Mouse (Mus musculus) midbrain, embryonic 15.5 days (tissue): ENCODE measurements at regions not wholly inside any gene's neighbourhood (a gene's known extent, or its start where the extent isn't known, plus 50 kb on each side); places are given as distances from the start of the nearest gene placed in this dataset.

Experiments
- ATAC-seq: fragments of 200-750 bp; cut with Nextera tagmentation; replicated peaks from 2 replicates; pipeline ENCODE4 v1.8.0; 2017; ENCODE audit warnings: moderate TSS enrichment
- H3K27ac ChIP-seq: fragments of 300-500 bp; sonication (generic); 2 replicates; pipeline ENCODE4 v1.5.1; 2015; ENCODE audit warnings: mild to moderate bottlenecking, inconsistent platforms
- H3K27me3 ChIP-seq: fragments of 300-500 bp; sonication (generic); replicated peaks from 2 replicates; pipeline ENCODE4 v1.6.1; 2015; ENCODE audit warnings: inconsistent platforms
- H3K36me3 ChIP-seq: fragments of 300-500 bp; sonication (generic); replicated peaks from 2 replicates; pipeline ENCODE4 v1.6.1; 2015; ENCODE audit warnings: inconsistent platforms
- H3K4me1 ChIP-seq: fragments of 300-500 bp; sonication (generic); 2 replicates; pipeline ENCODE4 v1.6.1; 2015; ENCODE audit warnings: inconsistent platforms
- H3K4me2 ChIP-seq: fragments of 300-500 bp; sonication (generic); 2 replicates; pipeline ENCODE4 v1.6.1; 2015; ENCODE audit warnings: inconsistent platforms, mild to moderate bottlenecking, moderate library complexity
- H3K4me3 ChIP-seq: fragments of 300-500 bp; sonication (generic); 2 replicates; pipeline ENCODE4 v1.5.1; 2015; ENCODE audit warnings: mild to moderate bottlenecking, inconsistent platforms
- H3K9ac ChIP-seq: fragments of 300-500 bp; sonication (generic); 2 replicates; pipeline ENCODE4 v1.6.1; 2015; ENCODE audit warnings: mild to moderate bottlenecking, inconsistent platforms
- H3K9me3 ChIP-seq: fragments of 300-500 bp; sonication (generic); 2 replicates; pipeline ENCODE4 v1.6.1; 2016; ENCODE audit warnings: inconsistent platforms
- WGBS: fragments of 180-500 bp; shearing (Covaris S2); methylation state at CpG from one replicate; pipeline ENCODE4 v1.1.7; 2015; ENCODE audit warnings: mixed read lengths; 5-methylcytosine and 5-hydroxymethylcytosine counted together

DNA sequence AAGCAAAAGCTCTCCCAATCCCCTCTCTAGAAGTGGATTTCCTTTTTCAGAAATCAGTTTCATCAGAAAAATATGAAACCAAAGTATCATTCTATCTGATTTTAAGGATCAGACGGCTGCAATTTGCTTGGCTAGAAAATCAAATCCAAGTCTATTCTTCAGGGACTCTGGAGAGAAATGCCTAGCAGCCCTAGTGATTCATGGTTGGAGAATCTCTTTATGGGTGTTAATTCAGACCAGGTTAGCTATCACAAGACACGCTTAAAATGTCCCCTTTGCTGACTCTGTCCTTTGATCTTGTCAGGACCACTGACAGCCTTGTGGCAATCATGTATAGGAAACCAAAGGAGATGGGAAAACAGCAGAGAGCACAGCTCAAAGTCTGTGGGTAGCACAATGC lies 475.7 kb upstream of the Zfp462 start:
- Histone ChIP-seq H3K9ac (no peak overlapping the region), H3K27me3 (no peaks in the 10 kb centered on the region), H3K9me3 (no peaks in the 10 kb centered on the region), H3K27ac (no peak overlapping the region), H3K4me1 (no peaks in the 10 kb centered on the region), H3K4me2 (no peak overlapping the region), H3K4me3 (no peak overlapping the region), H3K36me3 (no peaks in the 10 kb centered on the region)
- no peak for ATAC-seq
- 71% methylated on average over 2 of the region's 2 CpGs for WGBS

GRCm38 (mm10) chr4:54470022-54471008 lies 474.5 kb upstream of the Zfp462 start:
- Histone ChIP-seq H3K4me3 (no peak overlapping the region), H3K27me3 (no peaks in the 10 kb centered on the region), H3K9ac (no peak overlapping the region), H3K4me2 (no peak overlapping the region), H3K4me1 (no peaks in the 10 kb centered on the region), H3K36me3 (no peaks in the 10 kb centered on the region), H3K27ac (no peak overlapping the region), H3K9me3 (no peaks in the 10 kb centered on the region)
- WGBS: 53% methylated on average over 13 of the region's 13 CpGs
- peak; percentile 85 for ATAC-seq

- Histone ChIP-seq H3K4me2 (no peak overlapping the region), H3K27me3 (no peaks in the 10 kb centered on the region), H3K4me3 (no peak overlapping the region), H3K9me3 (no peaks in the 10 kb centered on the region), H3K4me1 (no peaks in the 10 kb centered on the region), H3K27ac (no peak overlapping the region), H3K9ac (no peak overlapping the region), H3K36me3 (no peaks in the 10 kb centered on the region)
- ATAC-seq: no peak
- 78% methylated on average over 1 of the region's 1 CpGs for WGBS
These were observed 473.8 kb upstream of the Zfp462 start for GRCm38 (mm10) chr4:54471009-54471408.

DNA sequence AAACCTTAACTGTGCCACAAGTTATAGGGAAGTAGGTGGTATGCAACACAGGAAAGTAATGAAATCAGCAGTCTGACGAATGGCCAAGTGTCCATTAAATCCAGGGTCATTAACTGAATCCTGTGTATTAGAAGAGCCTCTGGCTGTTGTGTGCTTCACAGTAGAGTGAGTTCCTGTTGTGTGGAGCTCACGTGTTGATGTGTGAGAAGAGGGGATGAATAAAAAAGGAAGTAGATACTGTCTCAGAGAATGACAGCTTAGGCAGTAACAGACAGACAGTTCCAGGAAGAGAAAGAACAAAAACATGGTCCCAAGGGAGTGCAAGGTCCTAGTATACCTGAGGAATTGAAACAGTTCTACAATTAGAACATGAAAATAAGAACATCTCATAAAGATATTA lies 463.1 kb upstream of the Zfp462 start:
- Histone ChIP-seq H3K4me1 (no peaks in the 10 kb centered on the region), H3K36me3 (no peaks in the 10 kb centered on the region), H3K9me3 (no peaks in the 10 kb centered on the region), H3K27ac (no peak overlapping the region), H3K27me3 (no peaks in the 10 kb centered on the region), H3K4me3 (no peak overlapping the region), H3K9ac (no peak overlapping the region), H3K4me2 (no peak overlapping the region)
- ATAC-seq: no peak
- WGBS: 77% methylated on average over 2 of the region's 2 CpGs

DNA sequence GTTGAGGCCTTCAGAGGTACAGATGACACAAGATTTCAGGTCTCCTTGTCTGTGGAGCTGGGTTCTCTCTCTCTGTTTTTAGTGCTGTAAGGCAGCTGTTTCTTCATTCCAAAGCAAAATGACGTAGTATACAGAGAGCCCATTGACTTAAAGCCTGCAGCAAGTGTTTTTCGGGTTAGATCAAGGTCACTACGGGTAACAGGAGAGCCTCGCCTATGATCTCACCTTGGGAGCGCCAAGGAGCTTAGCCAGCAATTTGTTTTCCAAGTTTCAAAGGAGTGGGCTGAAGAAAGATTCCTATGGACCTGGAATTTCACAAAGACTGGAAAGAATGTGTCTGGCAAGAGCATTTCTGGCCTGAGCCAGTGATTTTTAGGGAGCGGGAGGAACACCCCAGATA lies 451.8 kb upstream of the Zfp462 start:
- WGBS: 80% methylated on average over 6 of the region's 6 CpGs
- H3K27me3 ChIP-seq: no peaks in the 10 kb centered on the region

DNA sequence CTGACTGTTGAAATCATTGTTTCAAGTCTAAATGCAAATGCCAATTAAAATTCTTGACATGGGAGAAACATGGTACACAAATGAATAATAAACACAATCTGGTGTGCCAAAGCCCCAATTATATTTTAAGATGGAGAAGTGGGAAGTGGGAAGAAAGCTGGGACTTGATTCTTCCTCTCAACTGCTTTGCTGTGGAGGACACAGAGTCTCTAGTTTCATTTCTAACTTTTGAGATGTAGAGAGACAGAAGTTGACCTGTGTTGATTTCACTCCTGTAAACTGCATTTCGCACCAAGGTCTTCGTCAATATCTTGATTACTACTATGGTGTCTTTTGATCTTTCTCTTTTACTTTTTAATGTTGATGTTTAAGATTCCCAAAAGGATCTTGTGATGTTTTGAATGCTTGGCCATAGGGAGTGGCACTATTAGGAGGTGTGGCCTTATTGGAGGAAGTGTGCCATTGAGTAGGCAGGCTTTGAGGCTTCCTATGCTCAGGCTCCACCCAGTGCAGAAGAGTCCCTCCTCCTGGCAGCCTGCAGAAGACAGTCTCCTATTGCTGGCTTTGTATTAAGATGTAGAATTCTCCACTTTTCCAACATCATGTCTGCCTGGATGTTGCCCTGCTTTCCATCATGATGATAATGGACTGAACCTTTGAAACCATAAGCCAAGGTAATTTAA lies 447.4 kb upstream of the Zfp462 start:
- WGBS: 98% methylated on average over 2 of the region's 2 CpGs
- H3K4me3 ChIP-seq: no peak overlapping the region
- no peak overlapping the region for H3K4me2 ChIP-seq
- H3K27me3 ChIP-seq: no peaks in the 10 kb centered on the region
- no peak overlapping the region for H3K27ac ChIP-seq
- no peaks in the 10 kb centered on the region for H3K36me3 ChIP-seq
- H3K4me1 ChIP-seq: no peaks in the 10 kb centered on the region
- H3K9ac ChIP-seq: no peak overlapping the region
- ATAC-seq: no peak
- no peaks in the 10 kb centered on the region for H3K9me3 ChIP-seq

More for the DNA sequence above, 451.8 kb upstream of the Zfp462 start:
- no peaks in the 10 kb centered on the region for H3K9me3 ChIP-seq
- ATAC-seq: no peak
- no peak overlapping the region for H3K4me3 ChIP-seq
- H3K9ac ChIP-seq: no peak overlapping the region
- H3K36me3 ChIP-seq: no peaks in the 10 kb centered on the region
- no peak overlapping the region for H3K27ac ChIP-seq
- H3K4me2 ChIP-seq: no peak overlapping the region
- H3K4me1 ChIP-seq: no peaks in the 10 kb centered on the region

DNA sequence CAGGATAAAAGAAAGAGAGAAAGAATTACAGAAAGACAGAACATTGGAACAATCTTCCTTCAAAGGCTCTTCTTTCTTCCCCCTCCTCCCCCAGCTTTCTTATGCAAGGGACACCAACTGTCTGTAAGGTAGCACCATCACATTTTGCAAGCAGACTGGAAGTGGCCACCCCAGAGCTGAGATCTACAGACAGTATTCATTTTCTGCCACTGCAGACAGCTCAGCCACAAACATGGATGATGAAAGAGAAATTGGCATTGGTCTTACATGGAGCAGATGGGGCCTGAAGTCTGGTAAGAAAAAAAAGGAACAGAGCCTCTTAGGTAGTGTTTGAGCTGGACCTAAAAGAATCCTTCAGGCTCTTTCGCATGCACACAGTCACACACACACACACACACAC lies 428.9 kb upstream of the Zfp462 start:
- Histone ChIP-seq H3K4me2 (no peak overlapping the region), H3K9me3 (no peaks in the 10 kb centered on the region), H3K27me3 (no peaks in the 10 kb centered on the region), H3K4me3 (no peak overlapping the region), H3K27ac (no peak overlapping the region), H3K4me1 (no peaks in the 10 kb centered on the region), H3K9ac (no peak overlapping the region), H3K36me3 (no peaks in the 10 kb centered on the region)
- no peak for ATAC-seq
- WGBS: 89% methylated on average over 1 of the region's 1 CpGs

GRCm38 (mm10) chr4:54523283-54523682 lies 421.6 kb upstream of the Zfp462 start:
- 86% methylated on average over 5 of the region's 5 CpGs for WGBS
- no peaks in the 10 kb centered on the region for H3K9me3 ChIP-seq
- ATAC-seq: no peak
- H3K36me3 ChIP-seq: no peaks in the 10 kb centered on the region
- H3K4me2 ChIP-seq: no peak overlapping the region
- H3K9ac ChIP-seq: no peak overlapping the region
- H3K27me3 ChIP-seq: no peaks in the 10 kb centered on the region
- no peak overlapping the region for H3K27ac ChIP-seq
- no peaks in the 10 kb centered on the region for H3K4me1 ChIP-seq
- no peak overlapping the region for H3K4me3 ChIP-seq

DNA sequence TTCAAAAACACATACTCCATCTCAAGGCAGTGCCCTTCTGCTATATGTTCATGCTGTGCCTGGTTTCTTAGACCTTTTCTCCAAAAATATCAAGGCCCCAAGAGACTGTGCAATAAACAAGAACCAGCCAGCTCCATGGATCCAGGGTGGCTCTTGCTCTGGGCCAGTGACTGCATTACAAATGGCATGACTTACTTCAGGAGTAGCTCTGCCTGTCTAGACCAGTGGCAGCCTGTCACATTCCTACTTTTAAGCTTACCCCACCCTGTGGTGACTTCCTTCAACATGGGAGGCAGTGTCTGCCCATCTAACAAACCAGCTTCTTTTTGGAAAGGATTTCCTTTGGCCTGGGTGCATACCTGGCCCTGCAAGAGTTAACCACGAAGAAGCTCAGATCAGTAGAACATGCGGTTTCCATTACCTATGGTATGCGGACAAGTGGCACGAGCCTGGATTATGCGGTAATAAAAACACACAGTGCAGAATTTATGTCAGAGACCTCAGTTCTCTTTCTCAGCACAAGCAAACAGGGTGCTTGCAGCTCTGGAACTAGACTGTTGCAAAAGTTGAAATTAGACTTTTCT lies 418.8 kb upstream of the Zfp462 start:
- no peaks in the 10 kb centered on the region for H3K27me3 ChIP-seq
- WGBS: 80% methylated on average over 5 of the region's 5 CpGs
- no peak for ATAC-seq

DNA sequence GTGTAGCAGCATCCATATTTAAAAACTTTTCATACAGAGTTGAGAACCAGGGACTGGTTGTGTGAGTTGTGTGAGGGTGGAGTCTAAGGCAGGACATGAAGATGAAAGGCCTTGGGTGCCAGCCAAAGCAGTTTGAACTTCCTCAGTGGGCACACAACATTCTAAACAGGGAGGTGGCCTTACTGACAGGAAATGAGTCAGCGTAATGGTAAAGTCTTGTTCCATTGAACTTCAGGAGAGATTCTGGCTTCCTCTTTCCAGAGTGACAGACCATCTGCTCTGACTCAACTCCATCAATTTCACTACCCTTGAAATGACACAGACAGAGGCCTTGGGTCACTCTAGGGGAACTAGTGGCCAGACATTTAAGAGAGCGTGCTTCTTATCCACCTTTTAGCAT lies 417.2 kb upstream of the Zfp462 start:
- no peak overlapping the region for H3K27ac ChIP-seq
- H3K36me3 ChIP-seq: no peaks in the 10 kb centered on the region
- 93% methylated on average over 2 of the region's 2 CpGs for WGBS
- H3K4me1 ChIP-seq: no peaks in the 10 kb centered on the region
- H3K4me2 ChIP-seq: no peak overlapping the region
- no peaks in the 10 kb centered on the region for H3K9me3 ChIP-seq
- no peak for ATAC-seq
- no peak overlapping the region for H3K4me3 ChIP-seq
- no peaks in the 10 kb centered on the region for H3K27me3 ChIP-seq
- no peak overlapping the region for H3K9ac ChIP-seq

More for the DNA sequence above, 418.8 kb upstream of the Zfp462 start:
- no peaks in the 10 kb centered on the region for H3K9me3 ChIP-seq
- no peak overlapping the region for H3K27ac ChIP-seq
- no peak overlapping the region for H3K9ac ChIP-seq
- no peak overlapping the region for H3K4me3 ChIP-seq
- no peaks in the 10 kb centered on the region for H3K4me1 ChIP-seq
- no peaks in the 10 kb centered on the region for H3K36me3 ChIP-seq
- no peak overlapping the region for H3K4me2 ChIP-seq

DNA sequence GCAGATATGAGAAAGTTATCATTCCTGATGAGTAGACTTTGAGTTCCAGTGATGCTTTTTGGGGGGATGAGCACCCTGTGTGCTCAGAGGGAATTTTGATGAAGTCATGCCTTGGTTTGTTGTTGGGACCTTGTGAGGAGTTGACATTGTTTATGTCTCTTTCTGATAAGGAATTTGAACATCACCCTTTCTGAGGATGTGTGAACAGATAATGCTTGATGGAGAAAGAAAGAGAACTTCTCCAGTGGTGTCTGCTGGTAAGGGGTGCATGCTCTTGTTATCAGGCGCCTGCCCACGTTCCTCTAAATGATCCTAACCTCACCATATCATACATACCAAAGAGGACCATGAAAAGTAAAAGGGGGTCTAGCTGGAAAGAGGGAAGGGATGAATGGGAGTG lies 413.1 kb upstream of the Zfp462 start:
- Histone ChIP-seq H3K27me3 (no peaks in the 10 kb centered on the region), H3K36me3 (no peaks in the 10 kb centered on the region), H3K4me2 (no peak overlapping the region), H3K9me3 (no peaks in the 10 kb centered on the region), H3K4me3 (no peak overlapping the region), H3K27ac (no peak overlapping the region), H3K4me1 (peaks cover 13% of the 10 kb centered on the region), H3K9ac (no peak overlapping the region)
- 89% methylated on average over 2 of the region's 2 CpGs for WGBS
- no peak for ATAC-seq

GRCm38 (mm10) chr4:54533846-54534245 lies 411.0 kb upstream of the Zfp462 start:
- peak; percentile 85 for ATAC-seq
- no peaks in the 10 kb centered on the region for H3K9me3 ChIP-seq
- H3K27me3 ChIP-seq: no peaks in the 10 kb centered on the region
- no peaks in the 10 kb centered on the region for H3K36me3 ChIP-seq
- no peak overlapping the region for H3K4me2 ChIP-seq
- H3K4me3 ChIP-seq: no peak overlapping the region
- H3K4me1 ChIP-seq: peaks cover 13% of the 10 kb centered on the region
- peak overlapping the region; percentile 2; the same call in 1 of the 2 replicates for H3K27ac ChIP-seq
- no peak overlapping the region for H3K9ac ChIP-seq
- 5% methylated on average over 2 of the region's 2 CpGs for WGBS
